Mouse (Mus musculus): Measurements from ENCODE around the gene Speer1. TPM values are rescaled to one million over a fixed set of nuclear protein-coding genes. Genes with fewer than 3 reads are reported as not detected.

Speer1 gene
- not detected in 4 replicates for total RNA-seq (2023; ENCODE audit: inconsistent age)

GRCm38 (mm10) chr5:11341216-11341615 is at the start of gene Speer1:
Speer1 (plus strand) TSS chr5:11341516.

Other genes starting within 250 kb of the Speer1 start
- gene Gm8879, start 213.9 kb upstream of the Speer1 start, total RNA-seq (2023; ENCODE audit: inconsistent age), result not detected in 4 replicates
- gene Gm5861, start 158.4 kb upstream of the Speer1 start, total RNA-seq (2023; ENCODE audit: inconsistent age), result not detected in 4 replicates
- gene Gm8890, start 85.5 kb upstream of the Speer1 start, total RNA-seq (2023; ENCODE audit: inconsistent age), result not detected in 4 replicates
- not detected in 4 replicates for gene Gm8897, start 74.9 kb downstream of the Speer1 start, total RNA-seq (2023; ENCODE audit: inconsistent age)
- not detected in 4 replicates for gene Gm8906, start 161.2 kb downstream of the Speer1 start, total RNA-seq (2023; ENCODE audit: inconsistent age)